Mouse (Mus musculus) kidney, adult 18-20 months (tissue): ENCODE data around the gene Gm4707.
"Not testable (repeated sequence)": the region's sequence is repeated elsewhere in the genome, so short reads cannot be mapped to it uniquely, and the experiment has no call there.

Source experiments
- DNase-seq: peaks from one replicate; pipeline ENCODE4 v3.0.0; 2021

Gene Gm4707

DNA sequence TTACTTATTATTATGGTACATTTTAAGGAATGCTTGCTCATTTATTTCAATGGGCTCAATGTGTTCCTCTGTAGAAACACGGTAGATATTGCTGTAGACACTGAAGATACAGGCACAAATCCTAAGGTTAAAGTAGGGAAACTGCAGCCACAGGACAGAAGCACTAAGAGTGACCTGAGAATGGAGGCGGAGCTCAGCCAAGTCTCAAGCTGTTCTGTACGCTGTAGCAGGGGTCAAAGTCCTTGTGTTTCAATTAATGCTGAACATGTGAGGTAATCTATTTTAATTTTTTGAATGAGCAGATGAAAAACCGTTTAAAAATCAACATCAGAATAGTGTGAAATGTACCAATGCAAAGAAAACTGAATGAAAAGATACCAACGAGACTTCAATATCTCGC lies 16.4 kb downstream of the Gm4707 start:
- DNase-seq, result peak; percentile 25

- not testable (repeated sequence) for DNase-seq
Measured at GRCm38 (mm10) chr17:71422502-71422901, 37.2 kb downstream of the Gm4707 start.

- DNase-seq, result not testable (repeated sequence)
Measured at GRCm38 (mm10) chr17:71419448-71419847, 40.3 kb downstream of the Gm4707 start.

DNA sequence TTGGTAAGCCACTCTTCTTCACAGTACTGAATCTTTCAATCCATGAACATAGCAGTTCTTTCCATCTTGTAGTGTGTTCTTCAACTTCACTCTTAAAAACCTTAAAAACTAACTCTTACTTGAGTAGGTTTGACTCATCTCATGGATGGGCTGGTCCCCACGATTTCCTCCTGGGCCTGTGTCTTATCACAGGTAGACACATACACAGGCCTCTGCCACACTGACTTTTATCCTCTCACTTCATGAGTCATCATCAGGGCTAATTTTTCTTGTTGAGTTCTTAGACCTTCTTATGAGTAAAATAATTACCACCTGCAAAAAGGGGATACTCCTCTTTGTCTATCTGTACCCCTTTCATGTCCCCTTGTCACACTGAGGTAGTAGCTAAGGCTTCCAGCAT lies 42.7 kb downstream of the Gm4707 start:
- no peak for DNase-seq
